Mouse (Mus musculus) cerebellum, adult 11-12 months (tissue): ENCODE measurements at regions not wholly inside any gene's neighbourhood (a gene's known extent, or its start where the extent isn't known, plus 50 kb on each side); places are given as distances from the start of the nearest gene placed in this dataset.
"Not testable (repeated sequence)": the region's sequence is repeated elsewhere in the genome, so short reads cannot be mapped to it uniquely, and the experiment has no call there.

Experiments
- DNase-seq: peaks from one replicate; pipeline ENCODE4 v3.0.0; 2022

- no peak for DNase-seq
Observed at GRCm38 (mm10) chr1:157756977-157757376, 250.4 kb downstream of the Sec16b start.

- no peak for DNase-seq
Observed at GRCm38 (mm10) chr1:157758337-157758736, 251.8 kb downstream of the Sec16b start.

GRCm38 (mm10) chr1:157768201-157768600 is 261.7 kb downstream of the Sec16b start:
- no peak for DNase-seq

- DNase-seq = no peak
Observed at GRCm38 (mm10) chr1:157797711-157798110, 291.2 kb downstream of the Sec16b start.

GRCm38 (mm10) chr1:157798561-157799553 is 292.3 kb downstream of the Sec16b start:
- DNase-seq = no peak

- DNase-seq = no peak
Observed at GRCm38 (mm10) chr1:157801151-157801550, 294.6 kb downstream of the Sec16b start.

DNA sequence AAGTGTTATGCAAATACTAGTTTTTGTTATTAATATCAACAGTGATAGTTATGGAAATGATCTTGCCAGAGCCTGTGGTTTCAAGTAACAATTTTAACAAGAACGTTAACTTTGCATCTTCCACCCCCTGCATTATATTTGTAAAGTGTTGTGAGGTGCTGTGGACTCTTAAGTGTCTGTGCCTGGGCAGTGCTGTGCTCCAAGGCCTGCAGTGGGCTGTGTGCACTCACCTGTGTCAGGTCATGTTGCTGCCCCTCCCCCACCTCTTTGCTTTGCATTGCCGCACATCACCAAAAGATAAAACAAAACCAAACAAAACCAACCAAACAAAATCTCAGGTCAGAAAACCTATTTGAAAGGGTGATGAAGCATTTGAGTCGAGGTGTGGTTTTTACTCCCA is 297.7 kb downstream of the Sec16b start:
- no peak for DNase-seq

DNA sequence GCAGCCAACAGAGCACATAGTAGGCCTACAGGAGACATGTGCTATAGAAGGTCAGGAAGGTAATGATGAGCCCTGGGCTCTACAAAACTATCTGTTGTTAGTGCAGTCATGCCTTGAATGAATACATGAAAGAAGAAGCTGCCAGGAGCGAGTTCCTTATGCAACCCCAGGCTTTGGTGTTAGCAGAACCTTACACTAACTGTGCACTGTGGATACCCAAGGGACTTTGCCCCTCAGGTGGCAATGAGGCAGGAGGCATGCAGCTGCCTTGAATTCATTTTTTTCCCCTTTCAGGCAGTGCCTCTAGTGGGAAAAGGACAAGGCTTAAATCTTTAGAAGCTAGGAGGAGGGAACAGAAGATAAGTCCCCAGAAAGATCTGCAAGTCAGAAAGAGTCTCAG is 299.8 kb downstream of the Sec16b start:
- no peak for DNase-seq

GRCm38 (mm10) chr1:157809674-157810471 is 303.3 kb downstream of the Sec16b start:
- no peak for DNase-seq

- no peak for DNase-seq
Observed at GRCm38 (mm10) chr1:157810657-157811056, 304.1 kb downstream of the Sec16b start.

DNA sequence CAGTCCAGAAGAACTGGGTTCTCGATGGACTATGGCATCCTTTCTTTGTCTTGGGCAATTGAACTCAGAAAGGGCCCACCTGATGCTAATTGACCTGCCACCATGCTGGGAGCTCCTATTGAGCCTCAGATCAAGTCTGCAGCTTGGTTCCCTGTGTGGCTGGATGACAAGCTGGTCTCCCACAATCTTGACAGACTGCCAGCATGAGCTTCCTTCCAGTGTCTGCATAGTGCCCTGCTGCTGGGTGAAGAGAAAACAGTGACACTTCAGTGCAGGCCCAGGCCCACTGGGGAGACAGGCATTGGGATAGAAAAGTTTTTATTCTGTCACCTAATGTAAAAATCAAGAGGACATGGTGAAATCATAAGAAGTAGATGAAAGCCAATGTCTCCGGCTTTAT is 321.4 kb downstream of the Sec16b start:
- DNase-seq = peak; percentile 26

DNA sequence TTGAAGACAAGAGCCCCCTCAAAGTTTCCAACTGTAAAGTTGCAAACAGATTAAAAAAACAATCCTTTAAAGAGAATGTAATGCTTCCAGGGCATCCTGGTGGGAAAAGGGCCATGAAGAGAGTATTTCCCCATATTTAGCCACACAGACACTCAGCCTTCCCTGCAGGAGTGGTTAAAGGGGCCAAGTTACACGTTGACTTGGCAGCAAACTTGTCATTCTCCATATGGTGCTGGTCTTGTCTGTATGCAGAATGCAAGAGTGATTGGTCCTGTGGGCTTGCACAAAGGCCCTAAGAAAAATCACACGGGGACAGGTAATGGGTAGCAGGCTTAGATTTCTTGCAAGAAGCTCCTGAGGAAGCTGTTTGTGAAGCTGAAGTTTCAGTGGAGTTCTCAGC is 325.0 kb downstream of the Sec16b start:
- peak; percentile 70 for DNase-seq

DNA sequence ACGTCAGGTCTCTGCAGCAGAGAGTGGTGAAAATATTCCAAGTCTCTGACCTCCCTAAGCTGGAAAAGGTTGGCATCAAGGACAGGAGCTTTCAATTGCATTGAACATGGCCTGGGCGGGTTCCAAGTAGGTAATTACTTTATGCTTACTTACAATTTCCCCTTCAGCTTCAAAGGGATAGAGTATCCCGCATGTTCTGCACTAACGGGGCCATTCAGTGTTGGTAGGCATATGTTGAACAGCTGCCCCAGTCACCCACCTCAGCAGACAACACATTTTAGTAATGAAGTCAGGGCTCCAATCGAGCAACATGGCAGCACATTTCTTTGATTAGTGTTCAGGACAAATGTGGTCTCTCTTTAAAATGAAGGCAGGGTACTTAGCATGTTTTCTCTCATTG is 366.2 kb downstream of the Sec16b start:
- DNase-seq = no peak

DNA sequence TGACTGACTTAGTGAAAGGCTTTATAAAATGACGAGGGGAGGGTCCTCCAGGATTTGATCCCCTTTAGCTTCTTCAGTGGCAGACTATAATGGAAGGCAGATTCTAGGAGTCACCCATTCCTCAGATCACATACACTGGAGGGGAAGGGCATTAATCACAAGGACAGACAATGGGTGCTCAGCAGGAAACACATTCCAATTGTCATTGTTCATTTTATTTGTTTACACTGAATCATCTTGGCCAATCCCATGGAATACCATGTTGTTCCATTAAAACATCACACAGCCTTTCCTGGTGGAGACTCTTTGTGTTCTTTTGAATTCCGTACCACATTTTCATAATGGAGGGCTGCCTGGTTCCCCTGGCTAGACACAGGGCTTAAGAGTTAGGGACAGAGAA is 368.5 kb downstream of the Sec16b start:
- no peak for DNase-seq

DNA sequence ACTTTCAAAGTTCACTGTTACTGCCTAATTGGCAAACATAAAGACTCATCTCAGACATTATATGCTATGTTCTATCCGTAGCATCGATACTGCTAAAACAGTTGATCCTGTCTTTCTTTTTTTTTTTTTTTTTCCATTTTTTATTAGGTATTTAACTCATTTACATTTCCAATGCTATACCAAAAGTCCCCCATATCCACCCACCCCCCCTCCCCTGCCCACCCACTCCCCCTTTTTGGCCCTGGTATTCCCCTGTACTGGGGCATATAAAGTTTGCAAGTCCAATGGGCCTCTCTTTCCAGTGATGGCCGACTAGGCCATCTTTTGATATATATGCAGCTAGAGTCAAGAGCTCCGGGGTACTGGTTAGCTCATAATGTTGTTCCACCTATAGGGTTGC is 370.6 kb downstream of the Sec16b start:
- DNase-seq = not testable (repeated sequence)

DNA sequence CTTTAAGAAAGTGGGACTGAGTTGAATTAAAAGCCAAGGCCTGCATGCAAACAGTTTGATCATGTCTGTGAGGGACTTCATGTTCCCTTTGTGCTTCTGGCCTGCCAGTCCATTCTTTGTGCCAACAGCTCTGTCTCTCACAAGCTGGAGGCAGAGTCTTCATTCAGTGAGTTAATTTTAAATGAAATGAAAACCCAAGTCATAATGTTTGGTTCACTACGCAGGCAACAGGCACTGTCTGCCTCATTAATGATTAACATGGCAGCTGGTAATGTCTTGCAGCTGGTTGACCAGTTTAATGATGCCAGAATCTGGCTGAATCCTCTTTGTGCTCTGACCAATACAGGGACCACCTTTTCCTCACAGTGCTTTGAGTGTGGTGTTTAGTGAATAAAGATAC is 380.6 kb downstream of the Sec16b start:
- DNase-seq = no peak

DNA sequence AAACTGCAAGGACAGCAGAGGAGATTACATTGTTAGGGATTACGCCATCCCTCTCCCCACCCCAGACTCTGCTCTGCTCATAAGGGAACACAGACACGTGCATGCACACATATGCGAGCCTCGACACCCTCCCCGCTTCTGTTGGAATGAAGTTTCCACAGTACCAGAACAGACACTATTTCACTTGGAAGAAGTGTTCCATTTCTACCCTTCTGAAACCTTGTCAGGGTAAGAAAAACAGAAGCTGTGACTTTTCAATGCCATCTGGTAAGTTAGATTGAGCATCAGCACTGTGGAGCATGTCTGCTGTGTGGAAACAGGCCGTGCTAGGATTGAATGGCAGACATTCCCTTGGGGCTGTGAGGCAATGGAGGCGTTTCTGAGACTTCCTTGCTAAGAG is 382.0 kb downstream of the Sec16b start:
- DNase-seq = no peak

DNA sequence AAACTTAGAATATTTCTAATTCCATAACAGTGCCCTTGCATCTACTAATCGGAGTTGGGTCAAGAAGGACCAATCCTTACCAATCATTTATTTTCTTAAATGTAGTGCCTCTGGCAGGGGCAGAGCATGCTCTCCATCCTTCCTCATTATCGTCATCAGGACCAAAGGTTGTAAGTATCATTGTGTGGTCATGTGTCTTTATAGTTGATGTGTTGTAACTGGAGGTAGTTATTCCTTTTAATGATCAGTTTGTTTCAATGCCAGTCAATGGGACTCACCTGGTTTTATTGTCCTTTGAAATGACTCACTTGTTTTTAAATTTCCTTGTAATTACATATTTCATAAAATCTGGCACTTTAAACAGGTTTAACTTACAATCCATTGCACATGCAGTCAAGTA is 399.6 kb downstream of the Sec16b start:
- no peak for DNase-seq

- no peak for DNase-seq
Observed at GRCm38 (mm10) chr1:157937800-157938348, 418.3 kb downstream of the Brinp2 start.

DNA sequence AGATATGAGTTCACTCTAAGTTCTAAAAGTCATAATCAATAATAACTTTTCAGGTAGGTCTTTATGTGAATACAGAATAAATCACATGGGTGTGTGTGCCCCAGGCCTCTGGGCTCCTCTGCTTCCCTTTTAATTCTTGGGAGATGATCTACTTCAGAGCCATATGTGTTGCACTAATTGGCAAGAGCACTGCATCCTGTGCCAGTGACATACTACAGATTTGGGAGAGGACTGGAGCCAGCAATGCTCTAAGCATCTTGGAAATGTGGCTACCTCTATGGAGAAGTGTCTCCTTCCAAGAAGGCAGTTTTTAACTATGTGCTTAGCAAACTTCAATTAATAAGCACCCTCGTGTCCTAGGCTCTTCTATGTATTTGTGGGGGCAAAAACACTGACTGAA is 416.6 kb downstream of the Brinp2 start:
- no peak for DNase-seq

- DNase-seq = no peak
Observed at GRCm38 (mm10) chr1:157940331-157940758, 415.8 kb downstream of the Brinp2 start.

DNA sequence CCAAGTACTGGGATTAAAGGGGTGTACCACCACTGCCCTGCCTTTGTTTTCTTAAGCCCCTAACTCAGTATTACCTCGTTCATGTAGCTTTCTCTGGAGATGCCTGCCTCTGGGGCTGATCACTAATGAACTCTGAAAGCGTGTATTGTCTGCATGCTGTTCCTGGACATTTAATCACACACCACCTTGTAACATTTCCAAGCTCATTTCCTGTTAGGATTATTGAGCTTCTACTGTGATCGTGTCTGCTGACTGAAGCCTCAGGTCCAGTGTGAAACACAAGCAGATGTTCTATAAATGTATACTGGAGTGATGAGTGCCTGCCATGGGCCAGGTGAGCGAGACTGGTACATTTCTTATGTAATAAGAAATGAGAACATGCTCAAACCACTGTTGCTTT is 398.6 kb downstream of the Brinp2 start:
- DNase-seq = no peak

DNA sequence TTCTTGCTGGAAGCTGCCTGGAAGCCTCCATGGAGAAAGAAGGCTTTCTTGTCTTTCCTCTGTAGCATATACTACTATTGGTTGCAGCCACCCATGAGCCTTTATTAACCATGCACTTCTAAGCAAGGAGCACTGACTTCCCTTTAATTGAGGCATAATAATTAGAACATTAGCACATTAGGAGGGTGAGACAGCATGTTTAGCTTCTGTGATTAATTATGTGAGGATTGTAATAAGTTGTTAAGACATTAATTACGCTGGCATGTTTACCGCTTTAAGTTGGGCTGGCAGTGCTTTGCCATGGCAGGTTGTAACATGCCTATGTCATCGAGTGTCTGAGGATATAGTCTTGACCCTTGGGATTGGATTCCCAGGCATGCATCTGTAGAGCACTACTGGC is 391.7 kb downstream of the Brinp2 start:
- DNase-seq = no peak
